Mouse (Mus musculus) forebrain, embryonic 13.5 days (tissue): ENCODE data around the gene Slc43a1. TPM values are rescaled to one million over a fixed set of nuclear protein-coding genes. Genes with fewer than 3 reads are reported as not detected.
"Not testable (repeated sequence)": the region's sequence is repeated elsewhere in the genome, so short reads cannot be mapped to it uniquely, and the experiment has no call there.

Experiments
- ATAC-seq: fragments of 200-750 bp; cut with Nextera tagmentation; 2 replicates; pipeline ENCODE4 v1.8.0; 2017
- H3K27ac ChIP-seq: fragments of 300-500 bp; sonication (generic); 2 replicates; pipeline ENCODE4 v1.5.1; 2015; ENCODE audit warnings: inconsistent platforms, mild to moderate bottlenecking, moderate library complexity
- H3K27me3 ChIP-seq: fragments of 300-500 bp; sonication (generic); 2 replicates; pipeline ENCODE4 v1.6.1; 2015; ENCODE audit warnings: mild to moderate bottlenecking, inconsistent platforms
- H3K36me3 ChIP-seq: fragments of 300-500 bp; sonication (generic); 2 replicates; pipeline ENCODE4 v1.6.1; 2015; ENCODE audit warnings: mild to moderate bottlenecking, inconsistent platforms; ENCODE audit not compliant: poor library complexity, severe bottlenecking
- H3K4me1 ChIP-seq: fragments of 300-500 bp; sonication (generic); 2 replicates; pipeline ENCODE4 v1.6.1; 2015; ENCODE audit warnings: inconsistent platforms
- H3K4me2 ChIP-seq: fragments of 300-500 bp; sonication (generic); 2 replicates; pipeline ENCODE4 v1.6.1; 2015; ENCODE audit warnings: inconsistent platforms, mild to moderate bottlenecking, moderate library complexity
- H3K4me3 ChIP-seq: fragments of 300-500 bp; sonication (generic); 2 replicates; pipeline ENCODE4 v1.5.1; 2015; ENCODE audit warnings: mild to moderate bottlenecking, inconsistent platforms
- H3K9ac ChIP-seq: fragments of 300-500 bp; sonication (generic); 2 replicates; pipeline ENCODE4 v1.6.1; 2015; ENCODE audit warnings: mild to moderate bottlenecking, inconsistent platforms
- H3K9me3 ChIP-seq: fragments of 300-500 bp; sonication (generic); replicated peaks from 2 replicates; pipeline ENCODE4 v1.6.1; 2016; ENCODE audit warnings: inconsistent platforms
- WGBS: fragments of 180-500 bp; shearing (Covaris S2); methylation state at CpG from one replicate; pipeline ENCODE4 v1.1.7; 2015; 5-methylcytosine and 5-hydroxymethylcytosine counted together
- polyA plus RNA-seq: library from polyadenylated mRNA; unstranded; fragments of >200 nt; fragmentation: Nextera tagmentation; extraction: Ambion mirVana; gene quantifications from 2 replicates; pipeline ENCODE4 v1.2.1, GENCODE M21; 2015

Gene Slc43a1
- 5.4 and 7.5 TPM in 2 replicates for polyA plus RNA-seq

GRCm38 (mm10) chr2:84838593-84838949 is at the start of gene Slc43a1:
Slc43a1 (plus strand) TSS chr2:84838850.
- H3K36me3 ChIP-seq = no peaks in the 10 kb centered on the region
- peak within 1 kb of the TSS; percentile 62 for H3K4me3 ChIP-seq
- H3K4me2 ChIP-seq = peak within 1 kb of the TSS; percentile 94
- WGBS = 14% methylated on average over 10 of the region's 10 CpGs
- H3K4me1 ChIP-seq = peaks cover 42% of the 10 kb centered on the region
- peaks cover 35% of the 10 kb centered on the region for H3K27me3 ChIP-seq
- H3K9ac ChIP-seq = peak within 1 kb of the TSS; percentile 70
- 0 out of 2 replicates have a peak within 1 kb of the TSS, but pooled peaks have one; percentile 84 for H3K27ac ChIP-seq
- H3K9me3 ChIP-seq = no peaks in the 10 kb centered on the region
- ATAC-seq = no peak

DNA sequence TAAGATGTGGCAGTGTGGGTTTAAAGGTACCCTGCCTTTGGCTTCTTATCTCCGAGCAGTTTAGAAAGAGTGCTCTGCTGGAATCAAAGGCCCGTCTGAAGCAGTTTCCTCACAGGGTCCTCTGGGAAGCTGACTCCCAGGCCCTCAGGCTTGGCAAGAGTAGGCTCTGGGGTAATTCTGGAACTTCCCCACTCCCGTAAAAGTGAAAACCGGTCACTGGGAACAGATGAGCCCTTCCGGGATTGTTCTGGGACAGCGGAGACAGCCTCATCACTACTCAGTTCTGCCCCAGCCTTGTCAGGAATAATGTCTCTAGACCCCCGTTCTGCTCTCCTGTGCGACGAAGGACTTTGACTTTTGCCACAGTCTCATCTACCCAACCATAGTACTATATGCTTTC is 48.2 kb upstream of the Slc43a1 start:
- Histone ChIP-seq H3K27me3 (no peaks in the 10 kb centered on the region), H3K36me3 (no peaks in the 10 kb centered on the region), H3K27ac (no peak overlapping the region), H3K4me1 (no peaks in the 10 kb centered on the region), H3K4me3 (no peak overlapping the region), H3K9me3 (peaks cover 7% of the 10 kb centered on the region; the same call in 1 of the 2 replicates), H3K9ac (no peak overlapping the region), H3K4me2 (no peak overlapping the region)
- WGBS = 64% methylated on average over 9 of the region's 9 CpGs
- ATAC-seq = no peak

- 88% methylated on average over 3 of the region's 3 CpGs for WGBS
- ATAC-seq = no peak
- H3K4me3 ChIP-seq = no peak overlapping the region
- no peak overlapping the region for H3K27ac ChIP-seq
- H3K9me3 ChIP-seq = peaks cover 7% of the 10 kb centered on the region; the same call in 1 of the 2 replicates
- H3K4me2 ChIP-seq = no peak overlapping the region
- H3K27me3 ChIP-seq = no peaks in the 10 kb centered on the region
- no peaks in the 10 kb centered on the region for H3K36me3 ChIP-seq
- H3K4me1 ChIP-seq = no peaks in the 10 kb centered on the region
- no peak overlapping the region for H3K9ac ChIP-seq
Measured at GRCm38 (mm10) chr2:84792516-84792915, 46.1 kb upstream of the Slc43a1 start.

DNA sequence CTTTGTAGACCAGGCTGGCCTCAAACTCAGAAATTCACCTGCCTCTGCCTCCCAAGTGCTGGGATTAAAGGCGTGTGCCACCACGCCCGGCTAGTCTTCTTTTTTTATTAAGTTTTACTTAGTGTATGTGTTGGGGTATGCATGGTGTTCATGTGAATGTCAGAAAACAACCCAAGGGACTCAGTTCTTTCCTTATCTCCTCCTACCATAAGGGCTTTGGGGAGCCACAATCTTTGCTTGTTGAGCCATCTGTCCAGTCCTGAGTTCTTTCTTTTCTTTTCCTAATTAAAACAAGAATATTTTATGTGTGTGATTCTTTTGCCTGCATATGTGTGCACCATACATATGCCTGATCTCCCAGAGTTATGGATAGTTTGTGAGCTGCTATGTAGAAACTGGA is 45.5 kb upstream of the Slc43a1 start:
- H3K4me2 ChIP-seq = no peak overlapping the region
- H3K9me3 ChIP-seq = peaks cover 7% of the 10 kb centered on the region; the same call in 1 of the 2 replicates
- no peaks in the 10 kb centered on the region for H3K36me3 ChIP-seq
- no peak overlapping the region for H3K27ac ChIP-seq
- H3K27me3 ChIP-seq = no peaks in the 10 kb centered on the region
- no peak overlapping the region for H3K4me3 ChIP-seq
- whole genome bisulfite sequencing = 95% methylated on average over 3 of the region's 3 CpGs
- H3K4me1 ChIP-seq = no peaks in the 10 kb centered on the region
- ATAC-seq = no peak
- no peak overlapping the region for H3K9ac ChIP-seq

DNA sequence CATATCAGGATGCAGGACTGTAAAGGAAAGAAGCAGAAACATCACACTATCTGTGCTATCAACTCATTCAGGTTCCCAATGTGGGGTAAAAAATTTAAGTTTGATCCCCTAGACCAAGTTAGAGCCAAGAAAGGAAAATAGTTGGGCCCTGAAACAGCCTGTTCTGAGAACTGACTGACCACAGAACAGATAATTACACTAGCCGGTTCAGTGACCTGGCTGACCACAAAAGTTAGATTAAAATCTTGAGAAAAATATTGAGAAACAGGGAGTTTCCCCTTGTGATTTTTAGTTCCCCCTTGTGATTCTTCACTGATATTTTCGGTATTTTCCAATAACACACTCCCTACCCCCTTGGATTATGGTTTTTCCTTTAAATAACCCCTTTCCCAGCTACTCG is 44.8 kb upstream of the Slc43a1 start:
- Histone ChIP-seq H3K4me1 (no peaks in the 10 kb centered on the region), H3K4me2 (no peak overlapping the region), H3K36me3 (no peaks in the 10 kb centered on the region), H3K9ac (no peak overlapping the region), H3K9me3 (peaks cover 7% of the 10 kb centered on the region; the same call in 1 of the 2 replicates), H3K27ac (no peak overlapping the region), H3K27me3 (no peaks in the 10 kb centered on the region), H3K4me3 (no peak overlapping the region)
- ATAC-seq = no peak
- 90% methylated on average over 3 of the region's 3 CpGs for WGBS

- H3K9ac ChIP-seq = peak overlapping the region; percentile 70
- peak; percentile 75 for ATAC-seq
- H3K36me3 ChIP-seq = no peaks in the 10 kb centered on the region
- H3K9me3 ChIP-seq = peaks cover 7% of the 10 kb centered on the region; the same call in 1 of the 2 replicates
- H3K4me3 ChIP-seq = peak overlapping the region; percentile 55
- H3K4me2 ChIP-seq = peak overlapping the region; percentile 94
- no peaks in the 10 kb centered on the region for H3K27me3 ChIP-seq
- 8% methylated on average over 13 of the region's 13 CpGs for WGBS
- H3K4me1 ChIP-seq = peaks cover 4% of the 10 kb centered on the region; the same call in 1 of the 2 replicates
- 0 out of 2 replicates have a peak overlapping the region, but pooled peaks have one; percentile 66 for H3K27ac ChIP-seq
Measured at GRCm38 (mm10) chr2:84797833-84798492, 40.7 kb upstream of the Slc43a1 start.

DNA sequence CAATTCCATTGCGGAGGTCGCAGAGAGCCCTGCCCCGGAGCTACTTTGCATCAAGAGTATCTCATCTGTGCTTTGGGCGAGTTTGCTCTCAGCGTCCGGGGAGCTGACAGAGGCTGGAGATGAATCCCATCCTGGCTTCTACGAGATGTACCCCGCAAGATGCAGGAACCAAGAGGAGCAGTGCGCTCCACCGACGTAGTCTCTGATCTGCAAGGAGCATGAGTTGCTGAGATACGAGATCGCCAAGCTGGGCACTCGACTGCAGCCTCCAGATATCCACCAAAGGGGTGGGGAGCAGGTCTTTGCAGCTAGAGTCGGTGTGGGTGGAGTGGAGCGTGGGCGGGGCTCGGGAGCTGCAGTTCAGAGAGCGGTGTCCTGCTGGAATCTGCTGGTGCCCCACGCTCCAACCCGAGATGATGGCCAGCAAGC is 40.1 kb upstream of the Slc43a1 start, which contains the start of gene Ube2l6:
TSS of gene Ube2l6 (plus strand) at position 336 of the 429 bp plus-strand sequence.
- H3K4me3 ChIP-seq = peak within 1 kb of the TSS; percentile 55
- ATAC-seq = peak; percentile 79
- H3K36me3 ChIP-seq = no peaks in the 10 kb centered on the region
- H3K27ac ChIP-seq = 0 out of 2 replicates have a peak within 1 kb of the TSS, but pooled peaks have one; percentile 66
- WGBS = under 1% methylated on average over 21 of the region's 21 CpGs
- peak within 1 kb of the TSS; percentile 70 for H3K9ac ChIP-seq
- H3K9me3 ChIP-seq = peaks cover 7% of the 10 kb centered on the region; the same call in 1 of the 2 replicates
- peak within 1 kb of the TSS; percentile 94 for H3K4me2 ChIP-seq
- H3K27me3 ChIP-seq = no peaks in the 10 kb centered on the region
- peaks cover 4% of the 10 kb centered on the region; the same call in 1 of the 2 replicates for H3K4me1 ChIP-seq

DNA sequence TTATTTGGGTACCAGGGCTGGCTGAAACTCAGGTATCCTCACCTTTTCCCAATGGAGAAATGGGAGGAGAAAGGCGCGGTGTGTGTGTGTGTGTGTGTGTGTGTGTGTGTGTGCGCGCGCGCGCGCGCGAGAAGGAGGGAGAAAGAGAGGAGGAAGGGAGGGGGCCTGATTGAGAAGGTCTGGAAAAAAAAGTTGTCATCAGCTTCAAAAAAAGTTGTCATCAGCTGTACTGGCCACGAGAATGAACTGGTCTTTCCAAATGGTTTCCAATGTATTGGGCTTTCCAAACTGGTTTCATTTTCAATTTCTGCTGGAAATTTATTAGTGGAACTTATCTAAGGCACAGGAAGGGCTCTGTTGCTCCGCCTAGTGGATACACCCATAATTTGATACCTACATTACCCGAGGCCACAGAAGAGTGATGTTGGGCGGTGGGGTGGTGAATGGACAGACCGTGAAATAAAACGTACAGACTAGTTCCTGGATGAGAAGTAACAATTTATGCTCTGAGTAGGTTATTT is 39.5 kb upstream of the Slc43a1 start:
- ATAC-seq = peak; percentile 72
- peak overlapping the region; percentile 94 for H3K4me2 ChIP-seq
- H3K27ac ChIP-seq = no peak overlapping the region
- peak overlapping the region; percentile 55 for H3K4me3 ChIP-seq
- H3K27me3 ChIP-seq = no peaks in the 10 kb centered on the region
- WGBS = 2% methylated on average over 16 of the region's 16 CpGs
- no peaks in the 10 kb centered on the region for H3K36me3 ChIP-seq
- H3K4me1 ChIP-seq = peaks cover 4% of the 10 kb centered on the region; the same call in 1 of the 2 replicates
- H3K9me3 ChIP-seq = peaks cover 7% of the 10 kb centered on the region; the same call in 1 of the 2 replicates
- H3K9ac ChIP-seq = peak overlapping the region; percentile 70

- H3K9ac ChIP-seq = no peak overlapping the region
- 85% methylated on average over 4 of the region's 4 CpGs for WGBS
- H3K4me3 ChIP-seq = no peak overlapping the region
- H3K4me2 ChIP-seq = no peak overlapping the region
- no peaks in the 10 kb centered on the region for H3K27me3 ChIP-seq
- H3K36me3 ChIP-seq = no peaks in the 10 kb centered on the region
- H3K27ac ChIP-seq = no peak overlapping the region
- 0 out of 2 replicates have a peak, but pooled peaks cover under 1% of the 10 kb centered on the region for H3K9me3 ChIP-seq
- H3K4me1 ChIP-seq = peaks cover 4% of the 10 kb centered on the region; the same call in 1 of the 2 replicates
- no peak for ATAC-seq
Measured at GRCm38 (mm10) chr2:84800304-84800703, 38.3 kb upstream of the Slc43a1 start.

GRCm38 (mm10) chr2:84801223-84801622 is 37.4 kb upstream of the Slc43a1 start:
- H3K4me2 ChIP-seq, H3K36me3 ChIP-seq, H3K27me3 ChIP-seq, H3K4me3 ChIP-seq, H3K4me1 ChIP-seq, H3K9ac ChIP-seq, ATAC-seq, H3K9me3 ChIP-seq, H3K27ac ChIP-seq: not testable (repeated sequence)
- WGBS = 74% methylated on average over 5 of the region's 5 CpGs

GRCm38 (mm10) chr2:84803963-84804362 is 34.7 kb upstream of the Slc43a1 start:
- no peak overlapping the region for H3K27ac ChIP-seq
- no peaks in the 10 kb centered on the region for H3K9me3 ChIP-seq
- peaks cover 4% of the 10 kb centered on the region; the same call in 1 of the 2 replicates for H3K4me1 ChIP-seq
- H3K4me2 ChIP-seq = no peak overlapping the region
- no peak overlapping the region for H3K4me3 ChIP-seq
- H3K27me3 ChIP-seq = no peaks in the 10 kb centered on the region
- no peak overlapping the region for H3K9ac ChIP-seq
- no peak for ATAC-seq
- WGBS = 90% methylated on average over 7 of the region's 7 CpGs
- H3K36me3 ChIP-seq = no peaks in the 10 kb centered on the region

- WGBS = 81% methylated on average over 5 of the region's 5 CpGs
- H3K27ac ChIP-seq = no peak overlapping the region
- no peak overlapping the region for H3K4me2 ChIP-seq
- H3K4me1 ChIP-seq = no peaks in the 10 kb centered on the region
- no peak overlapping the region for H3K9ac ChIP-seq
- H3K9me3 ChIP-seq = no peaks in the 10 kb centered on the region
- no peaks in the 10 kb centered on the region for H3K27me3 ChIP-seq
- ATAC-seq = no peak
- no peaks in the 10 kb centered on the region for H3K36me3 ChIP-seq
- H3K4me3 ChIP-seq = no peak overlapping the region
Measured at GRCm38 (mm10) chr2:84806546-84806945, 32.1 kb upstream of the Slc43a1 start.
